ENCODE assay signal across 8 mouse cellular contexts in the genomic region with DNA sequence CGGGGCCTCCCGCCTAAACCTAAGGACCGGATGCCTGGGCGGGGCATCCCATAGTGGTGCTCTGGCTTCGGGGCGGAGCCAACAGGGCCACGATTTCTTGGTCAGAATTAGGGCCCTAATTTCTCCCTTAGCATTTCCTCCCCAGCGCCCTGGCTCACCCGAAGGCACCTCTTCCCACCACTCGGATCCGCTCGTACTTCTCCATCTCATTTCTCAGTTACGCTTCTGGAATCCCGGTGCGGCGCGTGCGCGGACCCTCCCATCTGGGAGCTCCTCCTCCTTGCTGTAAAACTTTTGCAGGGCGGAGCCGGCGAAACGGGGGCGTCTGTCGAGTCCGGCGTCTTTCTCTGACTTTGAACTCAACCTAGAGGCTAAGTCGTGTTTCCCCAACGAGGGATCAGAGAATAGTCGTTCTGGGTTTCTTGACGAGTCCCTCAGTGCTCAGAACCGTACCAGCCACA. TPM values are rescaled to one million over a fixed set of nuclear protein-coding genes. Genes with fewer than 3 reads are reported as not detected.
DNase-seq lines count a peak whose midpoint lies in the region; ATAC-seq and TF ChIP-seq lines count a peak whose summit lies in the region.

Nek8 (minus strand) TSS at position 274 of the 461 bp plus-strand sequence.
Tlcd1 (plus strand) TSS at position 310 of the 461 bp plus-strand sequence.

- H3K27me3 ChIP-seq in hindbrain, embryonic 15.5 days = no peaks in the 10 kb centered on the region
- H3K27me3 ChIP-seq in megakaryocyte, embryonic 14.5 days (replicated peaks) = no peaks in the 10 kb centered on the region

- ATAC-seq in hindbrain, embryonic 15.5 days (ENCODE audit: low FRiP score, low read depth) = peak; percentile 71

- no peak for TF ChIP-seq CTCF in gastrocnemius, adult 2 months (IDR thresholded peaks at IDR 0.05)

- peak within 1 kb of the TSS; percentile 89 for H3K27ac ChIP-seq in gastrocnemius, adult 2 months
- peak within 1 kb of the TSS; percentile 89 for H3K27ac ChIP-seq in hindbrain, embryonic 15.5 days (replicated peaks)

- H3K36me3 ChIP-seq in hindbrain, embryonic 15.5 days = peaks cover 20% of the 10 kb centered on the region
- peaks cover 37% of the 10 kb centered on the region for H3K36me3 ChIP-seq in megakaryocyte, embryonic 14.5 days (replicated peaks; ENCODE audit: low read length)

- H3K4me1 ChIP-seq in hindbrain, embryonic 15.5 days (replicated peaks) = peaks cover 53% of the 10 kb centered on the region
- H3K4me1 ChIP-seq in megakaryocyte, embryonic 14.5 days = peaks cover 56% of the 10 kb centered on the region

- peak within 1 kb of the TSS; percentile 87 for H3K4me2 ChIP-seq in hindbrain, embryonic 15.5 days

- H3K9me3 ChIP-seq in hindbrain, embryonic 15.5 days = no peaks in the 10 kb centered on the region
- H3K9me3 ChIP-seq in megakaryocyte, embryonic 14.5 days = no peaks in the 10 kb centered on the region

- intact Hi-C loops in gastrocnemius, adult 2 months (cut with DNase I) = loop anchor here (1.0 to 5.0 kb wide), 3 partner anchors 116 to 194 kb away; partner anchors contain the start of genes Flot2 and Phf12

- under 1% methylated on average over 32 of the region's 32 CpGs for WGBS in hindbrain, embryonic 15.5 days

- DNase-seq in WW6 (ENCODE audit: low read depth, low spot score) = peak; percentile 90
- DNase-seq in cerebellum, postnatal 14 days = peak; percentile 70 to 83
- DNase-seq in gastrocnemius, adult 2 months = peak; percentile 93
- peak; percentile 65 to 77 for DNase-seq in left cerebral cortex, adult 8-10 months (ENCODE audit: low spot score in 2 of 2)
- DNase-seq in right cerebral cortex, adult 18-20 months = peak; percentile 80
- DNase-seq in urinary bladder, postnatal 25 days (ENCODE audit: low spot score) = peak; percentile 90

- H3K4me3 ChIP-seq in gastrocnemius, adult 2 months = peak within 1 kb of the TSS; percentile 92
- peak within 1 kb of the TSS; percentile 78 for H3K4me3 ChIP-seq in hindbrain, embryonic 15.5 days
- peak within 1 kb of the TSS; percentile 98 for H3K4me3 ChIP-seq in megakaryocyte, embryonic 14.5 days (replicated peaks)

- H3K9ac ChIP-seq in hindbrain, embryonic 15.5 days = peak within 1 kb of the TSS; percentile 57

RNA-seq across cellular contexts. Expression of gene Nek8, which starts in this region (rescaled TPM):
- under 1 TPM; 0.36 to 0.75 TPM for total RNA-seq in gastrocnemius, adult 2 months (2021)
- polyA plus RNA-seq in hindbrain, embryonic 15.5 days (2015; fragmentation: Nextera tagmentation; extraction: Ambion mirVana) = 7.5 and 8.5 TPM in 2 replicates
- total RNA-seq in left cerebral cortex, adult 8-10 months (2022) = 1 to 10 TPM; 2.0 to 4.3 (median 2.8) TPM
- 1.3 and 2.2 TPM in 2 replicates for polyA plus RNA-seq in megakaryocyte, embryonic 14.5 days (2012; ENCODE audit: insufficient read depth, low replicate concordance)

RNA-seq across cellular contexts. Expression of gene Tlcd1, which starts in this region (rescaled TPM):
- total RNA-seq in gastrocnemius, adult 2 months (2021) = 1 to 10 TPM; 1.3 to 1.7 TPM
- polyA plus RNA-seq in hindbrain, embryonic 15.5 days (2015; fragmentation: Nextera tagmentation; extraction: Ambion mirVana) = 12.8 and 13.2 TPM in 2 replicates
- 10 to 100 TPM; 24.8 to 34.9 (median 28.4) TPM for total RNA-seq in left cerebral cortex, adult 8-10 months (2022)
- polyA plus RNA-seq in megakaryocyte, embryonic 14.5 days (2012; ENCODE audit: insufficient read depth, low replicate concordance) = 35.9 and 67.9 TPM in 2 replicates

Comparison
In these comparisons a context has a peak if more than half of its experiments do, and no peak if none do; other contexts are left out.
1. Peak in every context shown above with its lines: DNase-seq, ATAC-seq, H3K4me3 ChIP-seq and H3K27ac ChIP-seq.
2. RNA of gene Tlcd1 (total RNA-seq): 24.8 to 34.9 TPM in left cerebral cortex, adult 8-10 months; 1.3 to 1.7 TPM in gastrocnemius, adult 2 months; every median in the first group is over 4 times any median in the second.